Mouse (Mus musculus) thymus, adult 2 months (tissue): ENCODE measurements around the gene Gpr84. TPM values are rescaled to one million over a fixed set of nuclear protein-coding genes. Genes with fewer than 3 reads are reported as not detected.

Experiments
- DNase-seq: peaks from one replicate; pipeline ENCODE4 v3.0.0; 2021
- H3K27ac ChIP-seq: fragments of 200-500 bp; 2 replicates; pipeline ENCODE4 v1.5.1; 2012; ENCODE audit warnings: low read length, control low read depth; ENCODE audit not compliant: control insufficient read depth, insufficient read depth
- H3K27me3 ChIP-seq: fragments of 200-500 bp; 2 replicates; pipeline ENCODE4 v1.6.1; 2012; ENCODE audit warnings: mild to moderate bottlenecking, low read length, moderate library complexity, mixed read lengths; ENCODE audit not compliant: control insufficient read depth, insufficient read depth
- H3K36me3 ChIP-seq: fragments of 200-500 bp; 2 replicates; pipeline ENCODE4 v1.6.1; 2012; ENCODE audit warnings: mild to moderate bottlenecking, low read length, moderate library complexity; ENCODE audit not compliant: control insufficient read depth, insufficient read depth
- H3K4me1 ChIP-seq: fragments of 200-500 bp; replicated peaks from 2 replicates; pipeline ENCODE4 v1.6.1; 2012; ENCODE audit warnings: low read length; ENCODE audit not compliant: control insufficient read depth, insufficient read depth
- H3K4me3 ChIP-seq: fragments of 200-500 bp; 2 replicates; pipeline ENCODE4 v1.5.1; 2012; ENCODE audit warnings: mild to moderate bottlenecking, low read length, control low read depth, moderate library complexity; ENCODE audit not compliant: control insufficient read depth, insufficient read depth
- CTCF ChIP-seq: fragments of 200-500 bp; IDR thresholded peaks from 2 replicates; pipeline ENCODE4 v1.5.1; 2012; ENCODE audit warnings: mild to moderate bottlenecking, control low read depth, low read length, moderate library complexity, borderline replicate concordance; ENCODE audit not compliant: control insufficient read depth, poor library complexity, insufficient read depth; ENCODE audit errors: extremely low read depth
- POLR2A ChIP-seq: fragments of 200-500 bp; IDR thresholded peaks from 2 replicates; pipeline ENCODE4 v1.6.1; 2012; ENCODE audit warnings: mild to moderate bottlenecking, low read length, control low read depth, moderate library complexity; ENCODE audit not compliant: control insufficient read depth, poor library complexity, insufficient read depth; ENCODE audit errors: extremely low read depth
- WGBS: fragments of 180-500 bp; shearing (Covaris S2); methylation state at CpG from one replicate; pipeline ENCODE4 v1.1.7; 2018; 5-methylcytosine and 5-hydroxymethylcytosine counted together
- polyA plus RNA-seq: library from polyadenylated mRNA; depleted of rRNA; stranded (reverse); fragments of >200 nt; gene quantifications from 2 replicates; pipeline ENCODE4 v1.2.3, GENCODE M21; 2012

Gpr84 gene
- polyA plus RNA-seq, 1 experiment = 0.28 TPM

- H3K36me3 ChIP-seq = peaks cover 25% of the 10 kb centered on the region
- H3K27me3 ChIP-seq = no peaks in the 10 kb centered on the region
- 89% methylated on average over 5 of the region's 5 CpGs for WGBS
- peaks cover 7% of the 10 kb centered on the region; the same call in 1 of the 2 replicates for H3K4me1 ChIP-seq
- H3K4me3 ChIP-seq = no peak overlapping the region
- H3K27ac ChIP-seq = no peak overlapping the region
- DNase-seq = no peak
- TF ChIP-seq CTCF (no peak), POLR2A (no peak)
Observed at GRCm38 (mm10) chr15:103298861-103299616, 11.4 kb downstream of the Gpr84 start.

- peaks cover 7% of the 10 kb centered on the region; the same call in 1 of the 2 replicates for H3K4me1 ChIP-seq
- no peak for DNase-seq
- TF ChIP-seq CTCF (no peak), POLR2A (no peak)
- WGBS = 90% methylated on average over 3 of the region's 3 CpGs
- H3K4me3 ChIP-seq = no peak overlapping the region
- H3K27ac ChIP-seq = no peak overlapping the region
- H3K36me3 ChIP-seq = peaks cover 28% of the 10 kb centered on the region
- H3K27me3 ChIP-seq = no peaks in the 10 kb centered on the region
Observed at GRCm38 (mm10) chr15:103298026-103298425, 12.4 kb downstream of the Gpr84 start.

GRCm38 (mm10) chr15:103297313-103297712, 13.1 kb downstream of the Gpr84 start:
- peaks cover 32% of the 10 kb centered on the region for H3K36me3 ChIP-seq

GRCm38 (mm10) chr15:103295851-103296250, 14.6 kb downstream of the Gpr84 start:
- no peak overlapping the region for H3K27ac ChIP-seq
- DNase-seq = no peak
- H3K36me3 ChIP-seq = peaks cover 47% of the 10 kb centered on the region
- TF ChIP-seq CTCF (no peak), POLR2A (no peak)
- H3K4me1 ChIP-seq = peaks cover 7% of the 10 kb centered on the region; the same call in 1 of the 2 replicates
- no peaks in the 10 kb centered on the region for H3K27me3 ChIP-seq
- H3K4me3 ChIP-seq = no peak overlapping the region
- 9% methylated on average over 5 of the region's 5 CpGs for WGBS

More at GRCm38 (mm10) chr15:103297313-103297712, 13.1 kb downstream of the Gpr84 start:
- no peak for DNase-seq
- H3K4me3 ChIP-seq = no peak overlapping the region
- H3K4me1 ChIP-seq = peaks cover 7% of the 10 kb centered on the region; the same call in 1 of the 2 replicates
- WGBS = 95% methylated on average over 6 of the region's 6 CpGs
- no peak for TF ChIP-seq CTCF
- no peak for TF ChIP-seq POLR2A
- H3K27ac ChIP-seq = no peak overlapping the region
- no peaks in the 10 kb centered on the region for H3K27me3 ChIP-seq

DNA sequence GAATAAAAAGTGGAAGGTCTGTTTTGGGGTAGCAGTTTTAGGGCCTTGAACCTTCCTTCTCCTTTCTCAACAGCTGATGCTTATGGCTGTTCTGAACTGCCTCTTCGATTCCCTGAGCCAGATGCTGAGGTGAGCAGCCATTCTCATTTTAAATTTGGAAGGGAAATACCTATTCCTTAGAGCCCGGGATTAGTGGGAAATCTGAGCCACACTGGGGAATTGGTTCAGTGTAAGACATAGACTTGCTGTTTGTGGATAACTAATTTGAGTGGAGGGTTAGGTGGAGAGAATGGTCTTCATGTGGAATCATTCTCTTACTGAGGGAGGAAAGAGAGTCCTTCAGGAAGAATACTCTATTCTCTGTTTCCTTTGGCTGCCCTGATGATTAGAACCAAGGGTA, 15.8 kb downstream of the Gpr84 start:
- Histone ChIP-seq H3K27ac (no peak overlapping the region), H3K27me3 (no peaks in the 10 kb centered on the region), H3K4me1 (peaks cover 7% of the 10 kb centered on the region; the same call in 1 of the 2 replicates), H3K36me3 (peaks cover 51% of the 10 kb centered on the region), H3K4me3 (no peak overlapping the region)
- DNase-seq = no peak
- WGBS = 81% methylated on average over 2 of the region's 2 CpGs
- TF ChIP-seq CTCF (no peak), POLR2A (no peak)

GRCm38 (mm10) chr15:103293375-103293774, 17.0 kb downstream of the Gpr84 start:
- H3K36me3 ChIP-seq = peaks cover 49% of the 10 kb centered on the region
- 100% methylated on average over 2 of the region's 2 CpGs for WGBS
- TF ChIP-seq CTCF (no peak), POLR2A (no peak)
- H3K4me3 ChIP-seq = no peak overlapping the region
- H3K4me1 ChIP-seq = peaks cover 7% of the 10 kb centered on the region; the same call in 1 of the 2 replicates
- H3K27me3 ChIP-seq = no peaks in the 10 kb centered on the region
- no peak overlapping the region for H3K27ac ChIP-seq
- no peak for DNase-seq
